Mouse (Mus musculus): ENCODE results near the gene Timmdc1.

Timmdc1 gene

DNA sequence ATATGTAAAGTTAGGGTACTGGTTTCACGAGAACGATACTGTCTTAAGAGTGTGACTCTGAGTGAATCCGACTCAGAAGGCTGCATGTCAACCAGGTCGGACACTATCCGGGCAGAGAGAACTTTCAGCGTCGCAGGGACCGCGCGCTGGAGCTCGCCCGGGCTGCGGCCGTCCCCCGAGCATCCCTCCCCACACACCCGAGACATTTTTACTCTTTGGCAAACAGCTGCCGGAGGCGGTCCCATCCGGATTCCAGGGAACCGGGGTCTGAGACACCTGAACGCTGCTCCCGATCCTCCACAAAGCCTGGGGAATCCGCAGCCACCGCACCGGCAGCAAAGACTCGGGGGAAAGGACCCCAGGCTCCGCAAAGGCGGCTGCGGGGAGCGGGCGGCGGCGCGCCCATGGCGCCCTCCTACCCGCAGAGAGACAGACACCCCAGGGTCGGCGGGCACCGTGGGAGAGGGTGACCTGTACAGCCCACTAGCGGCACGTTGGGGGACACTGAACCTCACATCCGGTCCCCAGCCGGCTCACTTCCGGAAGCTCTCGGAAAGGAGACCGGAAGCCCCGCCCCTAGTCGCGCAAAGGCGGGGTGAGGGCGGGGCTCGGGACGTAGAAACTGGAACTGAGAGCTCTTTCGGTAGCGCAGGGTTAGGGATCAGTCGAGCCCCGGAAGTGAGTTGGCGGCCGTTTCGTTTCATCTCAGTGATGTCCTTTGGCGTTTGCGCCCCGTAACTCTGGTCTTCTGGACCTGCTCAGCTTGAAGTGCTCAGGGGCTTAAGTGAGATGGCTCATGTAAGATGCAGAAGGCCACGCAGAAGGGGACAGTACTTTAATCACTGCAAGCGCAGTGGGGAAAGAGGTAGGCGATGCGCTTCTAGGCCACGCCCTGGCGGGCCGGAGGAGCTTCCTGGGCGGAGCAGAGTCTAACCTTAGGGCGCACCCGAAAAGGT, at the start of gene Timmdc1:
Gene Timmdc1 (minus strand): TSS at position 535 of the 956 bp plus-strand sequence.
- peak; percentile 95 for DNase-seq (ENCODE audit: low read depth)

GRCm38 (mm10) chr16:38571481-38571880, 49.0 kb upstream of the Timmdc1 start:
- DNase-seq (ENCODE audit: low read depth) = no peak

DNA sequence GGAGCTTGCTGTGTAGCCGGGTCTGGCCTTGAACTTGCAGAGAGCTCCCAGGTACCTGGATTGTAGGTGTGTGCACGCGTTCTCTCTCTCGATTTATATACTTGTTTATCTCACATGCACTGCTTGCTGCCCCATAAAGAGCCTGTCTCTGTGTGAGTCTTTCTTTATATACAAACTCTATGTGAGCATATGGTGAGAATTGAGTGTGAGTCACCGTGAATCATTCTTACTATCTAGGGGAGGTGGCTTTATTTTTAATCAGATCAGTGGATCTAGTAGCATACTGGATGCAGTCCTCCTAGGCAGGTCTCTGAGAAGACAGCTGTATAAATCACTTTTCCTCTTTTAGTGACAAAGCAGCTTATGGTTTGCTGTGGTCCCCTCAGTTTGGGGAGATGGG, 45.7 kb upstream of the Timmdc1 start:
- DNase-seq (ENCODE audit: low read depth) = no peak

GRCm38 (mm10) chr16:38563516-38563915, 41.1 kb upstream of the Timmdc1 start:
- no peak for DNase-seq (ENCODE audit: low read depth)

DNA sequence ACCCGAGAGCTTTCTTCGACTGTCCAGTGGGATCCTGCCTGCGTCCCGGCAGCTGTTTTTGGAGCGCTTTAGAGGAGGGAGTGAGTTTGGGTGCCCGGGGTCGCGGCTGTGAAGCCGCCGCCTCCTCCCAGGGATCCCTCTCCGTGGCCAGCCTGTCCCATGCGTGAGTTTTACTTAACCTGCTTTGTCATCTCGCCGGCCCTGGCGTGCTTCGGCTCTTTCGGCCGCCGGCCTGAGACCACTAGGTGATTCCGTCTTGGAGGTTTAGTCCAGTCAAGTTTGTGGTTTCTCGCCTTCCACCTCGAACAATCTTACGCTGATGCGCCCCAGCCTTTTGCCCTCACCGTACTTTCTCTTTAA, 40.5 kb upstream of the Timmdc1 start:
- no peak for DNase-seq (ENCODE audit: low read depth)

DNA sequence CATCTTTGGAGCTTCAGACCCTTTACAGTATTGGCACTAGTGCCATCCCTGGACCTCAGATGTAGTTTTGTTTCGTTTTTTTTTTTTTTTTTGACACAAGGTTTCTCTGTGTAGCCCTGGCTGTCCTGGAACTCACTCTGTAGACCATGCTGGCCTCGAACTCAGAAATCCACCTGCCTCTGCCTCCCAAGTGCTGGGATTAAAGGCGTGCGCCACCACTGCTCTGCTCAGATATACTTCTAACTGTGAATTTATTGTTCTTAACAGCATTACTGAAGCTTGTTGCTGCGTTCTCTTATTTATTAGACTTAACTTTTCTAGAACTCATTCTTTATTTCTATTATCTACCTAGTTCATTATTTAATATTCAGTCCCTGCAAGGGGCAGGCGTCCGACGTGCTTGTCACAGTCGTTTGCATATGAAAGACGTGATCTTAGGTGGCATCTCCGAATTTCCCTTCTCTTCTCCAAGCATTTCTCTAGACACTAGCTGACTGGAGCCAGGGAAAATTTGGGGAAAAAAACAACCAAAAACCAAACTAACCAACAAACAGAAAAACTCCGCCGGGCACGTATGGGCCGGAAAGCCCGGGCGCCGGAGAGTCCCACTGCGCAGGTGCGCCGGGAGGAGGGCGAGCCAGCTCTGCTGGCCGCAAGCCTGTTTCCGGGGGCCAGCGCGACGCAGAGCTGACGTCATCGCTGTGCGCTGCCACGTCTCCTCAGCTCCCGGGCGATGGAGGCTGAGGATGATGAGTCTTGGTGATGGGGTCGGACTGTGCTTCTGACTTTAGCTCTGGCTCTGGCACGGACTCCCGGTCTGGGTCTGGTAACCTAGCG, 39.9 kb upstream of the Timmdc1 start:
- DNase-seq (ENCODE audit: low read depth) = peak; percentile 92

DNA sequence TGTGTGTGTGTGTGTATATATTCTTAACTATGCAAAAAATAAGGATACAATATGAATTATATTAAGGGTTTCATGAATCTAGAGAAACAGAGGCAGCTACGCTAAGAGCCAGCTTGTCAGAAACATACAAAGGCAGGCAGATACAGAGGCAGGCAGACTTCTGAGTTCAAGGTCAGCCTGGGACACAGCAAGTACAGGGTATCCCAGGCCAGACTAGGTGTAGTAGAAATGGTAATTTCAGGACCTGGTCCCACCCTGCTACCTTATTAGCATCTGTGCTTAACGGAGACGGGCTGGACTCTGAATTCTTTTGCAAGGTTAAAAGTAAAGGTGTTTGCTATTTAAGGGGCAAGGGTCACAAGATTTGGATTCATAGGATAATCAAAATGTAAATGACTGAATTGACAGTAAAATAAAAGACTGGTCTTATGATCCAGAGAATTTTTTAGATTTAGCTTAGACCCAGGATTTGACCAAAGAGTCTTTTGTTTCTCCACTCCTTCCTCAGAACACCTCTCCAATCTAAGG, 35.8 kb upstream of the Timmdc1 start, which contains the start of gene Tmem39a:
Gene Tmem39a (plus strand): TSS at position 478 of the 528 bp plus-strand sequence.
- DNase-seq (ENCODE audit: low read depth) = no peak

DNA sequence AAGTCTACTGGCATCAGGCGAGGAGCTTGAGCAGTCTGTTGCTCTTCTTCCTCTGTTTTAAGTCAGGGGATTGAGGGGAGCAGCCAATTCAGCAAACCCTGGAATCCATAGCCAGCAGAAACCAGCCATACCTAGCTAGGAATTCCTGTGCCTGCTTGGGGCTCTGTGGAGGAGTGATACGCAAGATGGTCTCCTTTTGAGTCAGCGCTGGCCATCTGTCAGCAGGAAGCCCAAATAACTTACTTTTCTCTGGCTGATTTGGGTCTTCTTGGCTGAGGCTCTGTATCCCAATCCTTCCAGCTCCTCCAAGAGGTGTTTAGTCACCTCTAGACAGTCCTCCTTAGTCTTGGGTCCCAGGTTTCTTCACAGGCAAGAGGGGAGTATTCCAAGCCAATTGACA, 33.5 kb upstream of the Timmdc1 start:
- DNase-seq (ENCODE audit: low read depth) = no peak

GRCm38 (mm10) chr16:38549479-38550396, 27.3 kb upstream of the Timmdc1 start, which contains the start of gene Poglut1:
Gene Poglut1 (minus strand): TSS chr16:38550258.
- no peak for DNase-seq (ENCODE audit: low read depth)

DNA sequence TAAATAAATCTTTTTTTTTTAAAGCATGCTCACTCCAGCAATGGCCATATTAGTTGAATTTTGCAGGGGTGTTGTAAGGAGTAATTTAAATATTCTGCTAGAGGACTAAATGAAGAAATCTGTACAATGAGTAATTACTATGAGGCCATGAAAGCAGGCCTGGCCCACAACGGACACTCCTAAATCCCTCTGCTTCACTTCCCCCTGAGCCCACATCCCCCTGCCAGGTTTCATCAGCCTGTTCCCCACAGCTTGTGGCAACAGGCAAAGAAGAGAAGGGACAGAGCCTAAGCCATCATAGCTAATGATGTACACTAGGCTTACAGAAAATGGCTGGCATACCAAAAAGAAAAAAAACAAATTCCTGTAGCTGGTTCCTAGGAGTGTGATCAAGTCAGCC, 25.5 kb upstream of the Timmdc1 start:
- DNase-seq (ENCODE audit: low read depth) = no peak

GRCm38 (mm10) chr16:38538716-38539380, 16.4 kb upstream of the Timmdc1 start:
- DNase-seq (ENCODE audit: low read depth) = no peak

DNA sequence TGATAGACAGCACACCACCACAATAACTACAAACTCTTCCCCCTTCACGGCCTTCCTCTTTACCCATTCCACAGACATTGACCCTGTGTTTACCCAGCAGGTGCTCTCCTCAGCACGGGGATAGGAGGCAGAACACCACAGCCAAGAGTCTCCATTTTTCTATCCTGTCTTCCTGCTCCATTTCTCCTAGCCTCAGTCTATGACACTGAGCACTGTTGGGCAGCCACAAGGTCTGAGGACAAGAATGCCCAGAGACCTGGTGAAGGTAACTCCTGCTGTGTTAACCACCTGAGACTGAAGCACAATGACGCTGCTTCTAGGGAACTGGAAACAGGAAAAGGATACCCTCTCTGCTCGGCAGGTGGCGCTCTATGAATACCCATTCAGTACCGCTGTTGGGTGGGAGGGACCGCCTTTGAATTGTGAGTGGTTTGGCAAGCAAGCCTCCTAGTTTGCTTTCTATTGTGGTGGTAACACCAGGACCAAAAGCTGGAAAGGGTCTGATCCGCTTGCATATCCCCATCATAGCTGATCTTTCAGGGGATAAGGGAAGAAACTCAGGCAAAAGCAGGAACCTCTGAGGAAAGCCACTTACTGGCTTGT, 14.2 kb upstream of the Timmdc1 start:
- DNase-seq (ENCODE audit: low read depth) = no peak

DNA sequence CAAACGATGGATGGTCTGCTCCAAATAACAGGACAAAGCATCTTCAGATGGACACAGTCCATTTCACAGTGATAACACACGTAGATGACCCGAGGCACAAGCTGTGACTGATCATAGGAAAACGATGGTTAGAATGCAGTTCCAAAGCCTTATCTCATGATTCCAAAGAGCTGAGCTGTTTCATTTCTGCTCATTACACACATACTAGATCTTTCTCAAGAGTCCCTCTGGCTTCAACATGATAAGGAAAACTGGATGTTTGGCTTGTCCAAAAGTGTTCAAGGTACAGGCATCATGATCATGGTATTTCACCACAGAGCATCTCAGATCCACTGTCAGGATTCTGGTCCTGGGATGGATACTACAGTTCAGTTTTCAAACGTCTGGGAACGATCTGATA, 3.8 kb upstream of the Timmdc1 start:
- no peak for DNase-seq (ENCODE audit: low read depth)

GRCm38 (mm10) chr16:38521211-38521987, 1.1 kb downstream of the Timmdc1 start:
- DNase-seq (ENCODE audit: low read depth) = no peak

DNA sequence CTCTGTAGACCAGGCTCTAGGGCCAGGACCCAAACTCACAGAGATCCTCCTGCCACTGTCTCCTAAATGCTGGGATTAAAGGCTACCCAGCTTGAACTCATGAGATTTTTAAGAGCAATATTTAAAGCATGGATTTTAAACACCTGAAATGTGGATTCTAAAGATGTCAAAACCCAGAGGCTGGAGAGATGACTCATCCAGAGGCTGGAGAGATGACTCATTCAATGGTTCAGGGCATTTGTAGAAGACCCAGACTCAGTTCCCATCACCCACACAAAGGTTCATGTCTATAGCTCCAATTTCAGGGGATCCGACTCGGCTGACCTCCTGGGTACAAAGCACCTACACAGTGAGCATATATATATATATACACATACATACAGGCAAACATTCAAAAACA, 3.3 kb downstream of the Timmdc1 start:
- DNase-seq (ENCODE audit: low read depth) = no peak

DNA sequence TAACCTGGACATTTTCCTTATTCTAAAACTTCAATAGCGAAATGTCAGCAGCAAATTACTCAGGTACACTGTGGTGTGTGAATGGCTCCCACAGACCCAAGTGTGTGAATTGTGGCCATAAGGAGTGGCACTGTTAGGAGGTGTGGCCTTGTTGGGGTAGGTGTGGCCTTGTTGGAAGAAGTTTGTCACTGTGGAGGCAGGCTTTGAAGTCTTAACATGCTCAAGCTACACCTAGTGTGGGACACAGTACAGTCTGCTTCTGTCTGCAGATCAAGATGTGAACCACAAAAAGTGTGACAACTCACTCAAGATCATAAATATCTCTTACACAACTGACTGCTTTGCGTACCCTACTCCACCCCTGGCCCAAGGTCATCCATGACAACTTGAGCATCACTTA, 11.6 kb downstream of the Timmdc1 start:
- DNase-seq (ENCODE audit: low read depth) = no peak

GRCm38 (mm10) chr16:38506041-38506634, 16.3 kb downstream of the Timmdc1 start:
- no peak for DNase-seq (ENCODE audit: low read depth)

- DNase-seq (ENCODE audit: low read depth) = no peak
Measured at GRCm38 (mm10) chr16:38503528-38503927, 18.9 kb downstream of the Timmdc1 start.

DNA sequence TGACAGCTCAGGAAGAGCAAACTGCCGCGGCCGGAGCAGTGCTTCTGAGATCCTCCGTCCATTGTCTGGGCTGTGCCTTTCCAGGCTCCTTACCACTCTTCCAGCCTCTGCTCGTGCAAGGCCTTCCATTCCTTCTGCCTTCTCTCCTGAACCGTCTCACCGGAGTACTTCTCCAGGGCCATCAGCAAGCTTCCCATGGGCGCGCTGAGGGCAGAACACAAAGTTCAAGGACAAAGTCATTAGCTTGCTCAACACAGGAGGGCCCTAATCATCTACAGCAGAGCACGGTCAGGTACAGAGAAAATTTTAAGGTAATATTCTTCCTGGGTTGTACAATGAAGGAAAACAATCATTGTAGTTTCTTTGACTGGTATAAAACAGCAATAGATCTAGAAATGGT, 20.0 kb downstream of the Timmdc1 start:
- no peak for DNase-seq (ENCODE audit: low read depth)

Measured in c-Kit-positive CD71-negative TER-119-negative erythroid progenitor cells, embryonic 14.5 days (primary cell).